Mouse (Mus musculus) hindbrain, postnatal 0 days (tissue): ENCODE measurements around the gene Cd37. TPM values are rescaled to one million over a fixed set of nuclear protein-coding genes. Genes with fewer than 3 reads are reported as not detected.

Experiments used
- ATAC-seq: fragments of 200-750 bp; cut with Nextera tagmentation; 2 replicates; pipeline ENCODE4 v1.8.0; 2017; ENCODE audit warnings: mild to moderate bottlenecking, moderate TSS enrichment, moderate library complexity
- DNase-seq: peaks from one replicate; pipeline ENCODE4 v3.0.0-alpha.2; 2015; ENCODE audit warnings: low spot score
- H3K27ac ChIP-seq: fragments of 300-500 bp; sonication (generic); 2 replicates; pipeline ENCODE4 v1.5.1; 2014; ENCODE audit warnings: mild to moderate bottlenecking
- H3K27me3 ChIP-seq: fragments of 300-500 bp; sonication (generic); 2 replicates; pipeline ENCODE4 v1.6.1; 2014; ENCODE audit warnings: low read length, mixed read lengths; ENCODE audit not compliant: insufficient read depth
- H3K36me3 ChIP-seq: fragments of 300-500 bp; sonication (generic); 2 replicates; pipeline ENCODE4 v1.6.1; 2014; ENCODE audit warnings: low read length, mixed read lengths; ENCODE audit not compliant: insufficient read depth
- H3K4me1 ChIP-seq: fragments of 300-500 bp; sonication (generic); 2 replicates; pipeline ENCODE4 v1.6.1; 2014; ENCODE audit warnings: antibody characterized with exemption, low read length, mixed read lengths; ENCODE audit not compliant: insufficient read depth
- H3K4me2 ChIP-seq: fragments of 300-500 bp; sonication (generic); 2 replicates; pipeline ENCODE4 v1.6.1; 2014; ENCODE audit warnings: low read depth, mild to moderate bottlenecking, low read length, moderate library complexity, mixed read lengths
- H3K4me3 ChIP-seq: fragments of 300-500 bp; sonication (generic); 2 replicates; pipeline ENCODE4 v1.5.1; 2014; ENCODE audit warnings: low read length
- H3K9ac ChIP-seq: fragments of 300-500 bp; sonication (generic); replicated peaks from 2 replicates; pipeline ENCODE4 v1.6.1; 2014; ENCODE audit warnings: mild to moderate bottlenecking, low read length, moderate library complexity, mixed read lengths
- H3K9me3 ChIP-seq: fragments of 300-500 bp; sonication (generic); 2 replicates; pipeline ENCODE4 v1.6.1; 2016; ENCODE audit warnings: low read length, mixed read lengths
- CTCF ChIP-seq: IDR thresholded peaks from 2 replicates; pipeline ENCODE4 v1.5.1; 2016; ENCODE audit warnings: antibody characterized with exemption, control low read depth, low read depth
- WGBS: fragments of 180-500 bp; shearing (Covaris S2); extraction: QIAGEN DNeasy Blood & Tissue Kit; methylation state at CpG from one replicate; pipeline ENCODE4 v1.1.7; 2014; 5-methylcytosine and 5-hydroxymethylcytosine counted together
- polyA plus RNA-seq: library from polyadenylated mRNA; unstranded; fragments of >200 nt; fragmentation: Nextera tagmentation; extraction: Ambion mirVana; gene quantifications from 2 replicates; pipeline ENCODE4 v1.2.1, GENCODE M21; 2015
- total RNA-seq: library from RNA; depleted of rRNA; stranded (reverse); fragments of >200 nt; gene quantifications from 2 replicates; pipeline ENCODE4 v1.2.3, GENCODE M21; 2014

Cd37 gene
- total and polyA plus RNA-seq, 2 experiments from 2014 or later: 1.0 to 2.2 TPM

- Histone ChIP-seq H3K9me3 (no peaks in the 10 kb centered on the region), H3K4me3 (no peak overlapping the region), H3K36me3 (no peaks in the 10 kb centered on the region), H3K9ac (no peak overlapping the region), H3K4me2 (peak overlapping the region; percentile 40), H3K27me3 (no peaks in the 10 kb centered on the region), H3K4me1 (peaks cover 7% of the 10 kb centered on the region; the same call in 1 of the 2 replicates), H3K27ac (no peak overlapping the region)
- peak; percentile 57 for DNase-seq
- 17% methylated on average over 21 of the region's 21 CpGs for WGBS
- no peak for TF ChIP-seq CTCF
- peak; percentile 42 for ATAC-seq
Observed at GRCm38 (mm10) chr7:45234922-45235571, 3.9 kb downstream of the Cd37 start.

GRCm38 (mm10) chr7:45234333-45234841 lies 4.5 kb downstream of the Cd37 start:
- H3K9ac ChIP-seq: peak overlapping the region; percentile 37
- H3K36me3 ChIP-seq: no peaks in the 10 kb centered on the region; the same call in 1 of the 2 replicates
- no peaks in the 10 kb centered on the region for H3K27me3 ChIP-seq
- H3K4me1 ChIP-seq: peaks cover 7% of the 10 kb centered on the region; the same call in 1 of the 2 replicates
- H3K27ac ChIP-seq: no peak overlapping the region
- DNase-seq: no peak
- TF ChIP-seq CTCF: no peak
- no peak for ATAC-seq
- WGBS: 11% methylated on average over 25 of the region's 29 CpGs
- H3K4me2 ChIP-seq: peak overlapping the region; percentile 40
- no peaks in the 10 kb centered on the region for H3K9me3 ChIP-seq
- H3K4me3 ChIP-seq: no peak overlapping the region

DNA sequence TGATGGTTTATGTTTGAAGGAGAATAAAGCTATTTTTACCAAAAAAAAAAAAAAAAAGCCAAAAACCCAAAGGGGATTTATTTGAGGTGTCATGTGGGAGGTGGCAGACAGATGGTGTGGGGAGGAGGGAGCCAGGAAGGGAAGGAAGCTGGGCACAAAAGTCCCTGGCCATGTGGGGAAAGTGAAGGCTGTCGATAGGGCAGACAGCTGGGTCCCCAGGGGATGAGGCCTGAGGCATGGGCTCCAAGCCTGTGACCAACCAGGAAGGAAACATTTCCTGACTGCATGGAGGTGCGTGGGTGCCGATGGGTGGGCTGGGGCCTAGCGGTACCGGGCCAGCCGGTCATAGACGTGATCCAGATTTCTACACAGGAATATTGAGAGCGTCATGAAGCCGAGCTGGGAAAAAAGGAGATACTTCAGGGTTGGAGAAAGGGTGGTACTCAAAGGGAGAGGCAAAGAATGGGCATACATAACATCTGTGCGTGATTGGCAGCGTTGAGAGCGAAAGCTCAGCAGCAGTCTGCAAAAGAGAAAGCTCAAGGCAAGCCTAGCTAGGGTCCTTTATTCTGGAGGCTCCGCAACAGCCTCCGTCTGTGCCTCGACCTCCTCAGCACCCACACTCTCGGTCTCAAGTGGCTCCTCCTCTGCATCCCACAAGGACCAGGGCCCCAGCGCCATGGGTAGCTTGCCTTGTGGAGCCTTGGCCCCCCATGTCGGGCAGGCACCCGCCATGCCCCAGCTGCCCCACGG lies 5.2 kb downstream of the Cd37 start:
- Histone ChIP-seq H3K27ac (no peak overlapping the region), H3K4me2 (peak overlapping the region; percentile 40)
- 22% methylated on average over 20 of the region's 20 CpGs for WGBS

DNA sequence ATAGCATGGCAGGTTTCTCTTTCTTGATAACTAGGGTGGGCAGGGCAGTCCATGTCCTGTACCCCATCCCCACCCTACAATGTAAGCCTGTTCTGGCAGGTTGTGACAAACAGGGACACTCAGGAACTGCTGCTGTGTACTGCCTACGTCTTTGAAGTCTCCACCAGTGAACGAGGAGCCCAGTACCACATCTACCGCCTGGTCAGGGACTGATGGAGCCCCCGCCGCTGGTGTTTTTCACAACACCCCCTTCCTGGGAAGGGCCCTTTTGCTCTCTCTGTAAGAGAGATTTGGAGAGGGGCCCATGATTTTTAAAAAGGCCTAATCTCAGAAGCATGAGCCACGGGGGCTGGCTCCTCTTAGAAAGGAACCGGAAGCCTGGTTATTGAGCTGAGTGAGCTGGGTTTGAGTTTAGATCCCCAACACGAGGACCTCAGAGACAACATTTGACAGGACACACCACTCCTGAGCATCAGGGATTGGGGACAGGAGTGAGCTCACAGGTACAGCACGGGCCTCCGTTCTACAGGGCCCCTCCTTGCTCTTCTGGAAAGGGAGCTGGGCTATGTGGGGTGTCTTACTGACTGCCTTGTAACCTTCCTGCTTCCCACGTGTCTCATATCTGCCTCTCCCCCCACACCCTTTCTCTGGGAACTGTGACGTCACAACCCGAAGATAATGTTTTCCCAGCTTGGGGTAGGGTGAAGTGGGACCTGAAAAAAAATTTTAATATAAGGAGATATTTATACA lies 6.0 kb downstream of the Cd37 start:
- WGBS: 67% methylated on average over 13 of the region's 13 CpGs
- Histone ChIP-seq H3K9ac (no peak overlapping the region), H3K4me3 (no peak overlapping the region), H3K9me3 (no peaks in the 10 kb centered on the region), H3K4me1 (peaks cover 7% of the 10 kb centered on the region; the same call in 1 of the 2 replicates), H3K27ac (no peak overlapping the region), H3K36me3 (no peaks in the 10 kb centered on the region; the same call in 1 of the 2 replicates), H3K27me3 (no peaks in the 10 kb centered on the region), H3K4me2 (no peak overlapping the region)
- DNase-seq (no peak), ATAC-seq (no peak)
- TF ChIP-seq CTCF: no peak

More for the DNA sequence above, 5.2 kb downstream of the Cd37 start:
- Histone ChIP-seq H3K27me3 (no peaks in the 10 kb centered on the region), H3K36me3 (no peaks in the 10 kb centered on the region; the same call in 1 of the 2 replicates), H3K9ac (peak overlapping the region; percentile 37), H3K9me3 (no peaks in the 10 kb centered on the region), H3K4me3 (no peak overlapping the region), H3K4me1 (peaks cover 7% of the 10 kb centered on the region; the same call in 1 of the 2 replicates)
- DNase-seq: peak; percentile 63
- no peak for TF ChIP-seq CTCF
- ATAC-seq: 0 out of 2 replicates have a peak, but pooled peaks have one; percentile 32

- Histone ChIP-seq H3K4me3 (no peak overlapping the region), H3K4me2 (no peak overlapping the region), H3K9me3 (no peaks in the 10 kb centered on the region), H3K9ac (no peak overlapping the region), H3K4me1 (peaks cover 7% of the 10 kb centered on the region; the same call in 1 of the 2 replicates), H3K27me3 (no peaks in the 10 kb centered on the region), H3K27ac (no peak overlapping the region), H3K36me3 (peaks cover under 1% of the 10 kb centered on the region)
- ATAC-seq (no peak), DNase-seq (no peak)
- 85% methylated on average over 11 of the region's 11 CpGs for WGBS
- TF ChIP-seq CTCF: no peak
Observed at GRCm38 (mm10) chr7:45231941-45232340, 7.0 kb downstream of the Cd37 start.

- no peak for DNase-seq
- Histone ChIP-seq H3K9me3 (no peaks in the 10 kb centered on the region), H3K9ac (no peak overlapping the region), H3K4me3 (no peak overlapping the region), H3K27me3 (no peaks in the 10 kb centered on the region), H3K27ac (no peak overlapping the region), H3K36me3 (peaks cover 8% of the 10 kb centered on the region), H3K4me1 (peaks cover 7% of the 10 kb centered on the region; the same call in 1 of the 2 replicates), H3K4me2 (no peak overlapping the region)
- no peak for TF ChIP-seq CTCF
- no peak for ATAC-seq
- WGBS: 85% methylated on average over 12 of the region's 12 CpGs
Observed at GRCm38 (mm10) chr7:45231192-45231591, 7.7 kb downstream of the Cd37 start.
